Mouse (Mus musculus): ENCODE measurements around the gene Bax. TPM values are rescaled to one million over a fixed set of nuclear protein-coding genes. Genes with fewer than 3 reads are reported as not detected.

Gene Bax
- polyA plus RNA-seq, 1 experiment from 2014 or later, result 192 TPM

DNA sequence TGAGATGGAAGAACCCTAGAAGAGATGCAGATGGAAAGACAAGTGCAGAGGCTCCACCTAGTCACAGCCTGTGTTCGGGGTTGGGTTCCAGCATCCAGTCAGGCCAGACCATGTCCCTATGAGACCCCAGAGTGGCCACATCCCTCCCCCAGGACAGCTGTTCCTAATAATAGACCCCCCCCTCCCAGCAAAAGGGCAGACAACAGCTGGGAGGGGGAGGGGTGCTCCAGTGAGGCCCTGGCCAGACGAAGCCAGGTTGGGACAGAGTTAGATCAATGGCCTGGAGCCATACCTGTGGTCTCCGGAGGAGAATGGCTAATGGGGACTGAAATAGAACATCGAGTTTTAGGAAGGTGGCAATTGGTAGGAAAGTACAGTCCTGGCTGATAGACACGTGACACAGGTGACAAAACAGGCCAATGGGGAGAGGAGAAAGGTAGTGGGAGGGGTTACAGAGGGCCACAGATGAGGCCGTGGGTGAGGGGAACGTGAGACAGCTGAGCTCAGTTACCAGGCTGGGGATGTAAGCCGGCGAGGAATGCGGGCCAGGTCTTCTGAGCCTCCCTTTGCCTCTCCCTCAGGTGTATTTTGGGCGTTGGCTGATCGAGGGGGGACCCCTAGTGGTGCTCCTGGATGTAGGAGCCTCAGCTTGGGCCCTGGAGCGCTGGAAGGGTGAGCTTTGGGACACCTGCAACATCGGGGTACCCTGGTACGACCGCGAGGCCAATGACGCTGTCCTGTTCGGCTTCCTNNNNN, 29.0 kb downstream of the Bax start, which contains the start of gene Ruvbl2:
Gene Ruvbl2, minus strand, starts transcription at position 576 of the 756 bp plus-strand sequence.
- 15% methylated on average over 19 of the region's 19 CpGs for WGBS
- no peak within 1 kb of the TSS for H3K4me3 ChIP-seq (ENCODE audit: low read depth, low read length)
- DNase-seq (ENCODE audit: low spot score), result no peak

DNA sequence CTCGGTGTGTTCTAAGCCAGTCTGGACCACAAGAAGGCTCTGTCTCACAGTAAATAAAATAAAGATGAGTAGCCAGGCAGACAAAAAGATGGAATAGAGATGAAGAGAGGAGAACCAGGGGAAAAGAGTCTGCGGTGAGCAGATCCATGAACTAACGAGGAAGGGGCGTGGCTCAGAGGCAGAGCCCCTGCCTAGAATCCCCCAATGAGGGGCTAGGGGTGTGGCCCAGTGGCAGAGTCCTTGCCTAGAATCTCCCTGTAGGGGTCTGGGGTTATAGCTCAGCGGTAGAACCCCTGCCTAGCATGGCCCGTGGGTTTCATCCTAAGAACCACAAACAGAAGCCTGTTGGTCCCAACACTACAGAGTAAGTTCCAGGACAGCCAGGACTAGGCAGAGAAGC, 29.7 kb downstream of the Bax start:
- Histone ChIP-seq H3K4me3 (ENCODE audit: low read depth, low read length) (no peak overlapping the region), H3K27ac (ENCODE audit: low read depth, low read length) (no peak overlapping the region), H3K36me3 (ENCODE audit: control insufficient read depth, insufficient read depth, low read length) (no peaks in the 10 kb centered on the region), H3K27me3 (ENCODE audit: control insufficient read depth, insufficient read depth, low read length) (no peaks in the 10 kb centered on the region), H3K4me1 (replicated peaks; ENCODE audit: control insufficient read depth, insufficient read depth, low read length) (peaks cover 16% of the 10 kb centered on the region), H3K4me2 (ENCODE audit: low read depth, low read length, severe bottlenecking) (no peak overlapping the region), H3K9me3 (ENCODE audit: control insufficient read depth, low read length) (no peaks in the 10 kb centered on the region), H3K9ac (ENCODE audit: low read length) (no peak overlapping the region)
- DNase-seq (ENCODE audit: low spot score) (no peak), ATAC-seq (replicated peaks; ENCODE audit: low FRiP score) (no peak)
- 23% methylated on average over 6 of the region's 6 CpGs for WGBS

More for the DNA sequence above, 29.0 kb downstream of the Bax start, which contains the start of gene Ruvbl2:
- Histone ChIP-seq H3K9me3 (ENCODE audit: control insufficient read depth, low read length) (no peaks in the 10 kb centered on the region), H3K36me3 (ENCODE audit: control insufficient read depth, insufficient read depth, low read length) (no peaks in the 10 kb centered on the region), H3K27me3 (ENCODE audit: control insufficient read depth, insufficient read depth, low read length) (no peaks in the 10 kb centered on the region), H3K27ac (ENCODE audit: low read depth, low read length) (no peak within 1 kb of the TSS), H3K4me1 (replicated peaks; ENCODE audit: control insufficient read depth, insufficient read depth, low read length) (peaks cover 16% of the 10 kb centered on the region), H3K4me2 (ENCODE audit: low read depth, low read length, severe bottlenecking) (no peak within 1 kb of the TSS), H3K9ac (ENCODE audit: low read length) (no peak within 1 kb of the TSS)
- no peak for ATAC-seq (replicated peaks; ENCODE audit: low FRiP score)

DNA sequence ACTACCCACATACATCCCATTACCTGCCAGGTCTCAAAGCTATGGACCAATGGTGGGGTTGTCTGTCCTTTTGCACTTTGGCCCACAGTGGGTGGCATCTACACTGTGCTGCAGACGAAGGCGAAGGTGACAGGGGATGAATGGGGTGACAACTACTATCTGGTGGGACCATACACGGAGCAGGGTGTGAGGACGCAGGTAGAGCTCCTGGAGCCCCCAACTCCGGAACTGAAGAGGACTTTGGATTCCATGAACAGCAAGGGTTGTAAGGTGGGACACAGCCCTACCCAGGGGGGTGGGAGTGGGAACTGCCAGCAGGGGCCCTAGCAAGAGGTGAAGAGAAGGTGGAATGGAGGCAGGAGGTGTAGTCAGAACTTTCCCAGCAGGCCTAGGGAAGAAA, 30.3 kb downstream of the Bax start:
- H3K27me3 ChIP-seq (ENCODE audit: control insufficient read depth, insufficient read depth, low read length), result no peaks in the 10 kb centered on the region
- H3K4me1 ChIP-seq (replicated peaks; ENCODE audit: control insufficient read depth, insufficient read depth, low read length), result peaks cover 16% of the 10 kb centered on the region
- ATAC-seq (replicated peaks; ENCODE audit: low FRiP score) (no peak), DNase-seq (ENCODE audit: low spot score) (no peak)
- H3K36me3 ChIP-seq (ENCODE audit: control insufficient read depth, insufficient read depth, low read length), result no peaks in the 10 kb centered on the region
- no peaks in the 10 kb centered on the region for H3K9me3 ChIP-seq (ENCODE audit: control insufficient read depth, low read length)
- no peak overlapping the region for H3K9ac ChIP-seq (ENCODE audit: low read length)
- H3K4me2 ChIP-seq (ENCODE audit: low read depth, low read length, severe bottlenecking), result no peak overlapping the region
- no peak overlapping the region for H3K27ac ChIP-seq (ENCODE audit: low read depth, low read length)
- WGBS, result 89% methylated on average over 5 of the region's 5 CpGs
- H3K4me3 ChIP-seq (ENCODE audit: low read depth, low read length), result no peak overlapping the region

DNA sequence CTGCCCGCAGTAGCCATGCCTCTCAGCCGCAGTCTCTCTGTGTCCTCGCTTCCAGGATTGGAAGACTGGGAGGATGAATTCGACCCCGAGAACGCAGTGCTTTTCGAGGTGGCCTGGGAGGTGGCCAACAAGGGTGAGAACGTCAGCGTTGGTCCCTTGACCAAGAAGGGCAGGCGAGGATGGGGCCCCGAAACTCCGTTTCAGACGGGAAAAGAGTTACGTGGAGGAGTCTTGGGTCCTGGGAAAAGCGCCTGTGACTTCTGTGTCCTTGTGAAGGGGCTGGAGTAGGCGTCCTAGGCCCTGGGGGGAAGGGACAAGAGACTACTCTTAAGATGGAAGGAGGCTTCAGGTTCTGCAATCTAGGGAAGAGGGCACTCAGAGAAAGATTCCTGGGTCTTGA, 31.7 kb downstream of the Bax start:
- 2% methylated on average over 16 of the region's 16 CpGs for WGBS
- H3K27me3 ChIP-seq (ENCODE audit: control insufficient read depth, insufficient read depth, low read length), result no peaks in the 10 kb centered on the region
- H3K9me3 ChIP-seq (ENCODE audit: control insufficient read depth, low read length), result no peaks in the 10 kb centered on the region
- peaks cover 16% of the 10 kb centered on the region for H3K4me1 ChIP-seq (replicated peaks; ENCODE audit: control insufficient read depth, insufficient read depth, low read length)
- H3K36me3 ChIP-seq (ENCODE audit: control insufficient read depth, insufficient read depth, low read length), result no peaks in the 10 kb centered on the region; the same call in 1 of the 2 replicates
- peak overlapping the region; percentile 78 for H3K9ac ChIP-seq (ENCODE audit: low read length)
- H3K4me3 ChIP-seq (ENCODE audit: low read depth, low read length), result peak overlapping the region; percentile 89
- H3K4me2 ChIP-seq (ENCODE audit: low read depth, low read length, severe bottlenecking), result peak overlapping the region; percentile 69
- ATAC-seq (replicated peaks; ENCODE audit: low FRiP score) (no peak), DNase-seq (ENCODE audit: low spot score) (no peak)
- H3K27ac ChIP-seq (ENCODE audit: low read depth, low read length), result no peak overlapping the region

DNA sequence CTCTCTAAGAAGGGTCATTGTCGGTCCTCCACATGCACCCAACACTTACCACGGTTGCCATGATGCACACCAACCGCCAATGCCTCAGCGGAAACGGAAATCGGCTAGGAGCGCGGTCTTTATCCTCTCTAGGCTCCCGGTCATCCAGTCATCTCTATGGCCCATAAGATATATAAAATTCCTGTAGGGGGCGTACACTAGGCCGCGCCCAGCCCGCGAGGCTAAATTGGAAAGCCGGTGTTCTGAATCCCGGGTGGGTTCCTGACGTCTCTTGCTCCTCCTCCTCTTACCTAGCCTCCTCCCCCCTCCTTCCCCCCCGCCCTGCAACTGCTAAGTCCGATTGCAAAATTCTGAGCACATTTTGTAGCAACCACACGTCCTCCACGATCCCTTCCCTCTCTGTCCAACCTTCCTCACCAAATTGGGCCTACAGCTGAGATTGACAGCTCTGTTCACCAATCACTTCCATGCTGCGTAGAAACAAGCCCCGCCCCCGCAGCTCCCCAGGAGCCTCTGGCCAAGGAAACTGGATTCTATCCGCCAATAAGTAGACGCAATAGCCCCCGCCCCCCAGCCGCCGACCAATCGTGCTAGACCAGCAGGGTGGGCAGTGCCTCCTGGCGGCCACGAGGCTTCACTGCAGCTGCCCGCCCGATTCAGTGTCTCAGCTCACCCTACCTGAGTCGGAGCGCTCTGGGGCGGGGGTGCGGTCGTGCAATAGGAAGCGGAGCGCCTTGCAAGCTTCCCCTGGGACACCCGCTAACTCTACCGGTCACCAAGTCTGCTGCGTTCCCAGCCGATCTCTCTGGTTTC, 32.3 kb downstream of the Bax start, which contains the start of gene Gys1:
Gene Gys1, plus strand, starts transcription at position 642 of the 813 bp plus-strand sequence.
- Histone ChIP-seq H3K4me3 (ENCODE audit: low read depth, low read length) (peak within 1 kb of the TSS; percentile 89), H3K9ac (ENCODE audit: low read length) (peak within 1 kb of the TSS; percentile 86), H3K4me2 (ENCODE audit: low read depth, low read length, severe bottlenecking) (peak within 1 kb of the TSS; percentile 77), H3K4me1 (replicated peaks; ENCODE audit: control insufficient read depth, insufficient read depth, low read length) (peaks cover 16% of the 10 kb centered on the region), H3K27ac (ENCODE audit: low read depth, low read length) (peak within 1 kb of the TSS; percentile 85), H3K27me3 (ENCODE audit: control insufficient read depth, insufficient read depth, low read length) (no peaks in the 10 kb centered on the region), H3K36me3 (ENCODE audit: control insufficient read depth, insufficient read depth, low read length) (no peaks in the 10 kb centered on the region; the same call in 1 of the 2 replicates), H3K9me3 (ENCODE audit: control insufficient read depth, low read length) (no peaks in the 10 kb centered on the region)
- DNase-seq (ENCODE audit: low spot score), result peak; percentile 100
- WGBS, result under 1% methylated on average over 44 of the region's 45 CpGs
- ATAC-seq (replicated peaks; ENCODE audit: low FRiP score), result peak; percentile 97

DNA sequence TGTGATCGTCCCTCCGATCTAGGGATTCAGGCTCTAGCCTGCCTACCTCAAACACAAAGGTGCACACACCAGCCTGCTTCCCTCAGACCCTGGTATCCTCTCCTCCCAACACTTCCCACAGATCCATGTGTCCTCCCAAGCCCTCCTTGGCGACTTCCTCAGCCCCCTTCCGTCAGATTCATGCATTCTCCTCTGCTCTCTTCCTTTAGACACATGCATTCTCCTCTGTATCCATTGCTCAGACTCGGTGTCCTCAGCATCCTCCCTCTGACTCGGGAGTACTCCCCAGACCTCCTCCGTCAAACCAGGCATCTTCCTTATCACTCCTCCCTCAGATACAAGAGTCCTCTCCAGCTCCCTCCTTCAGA, 32.9 kb downstream of the Bax start:
- H3K4me1 ChIP-seq (replicated peaks; ENCODE audit: control insufficient read depth, insufficient read depth, low read length), result peaks cover 16% of the 10 kb centered on the region
- H3K9ac ChIP-seq (ENCODE audit: low read length), result peak overlapping the region; percentile 86
- DNase-seq (ENCODE audit: low spot score) (no peak), ATAC-seq (replicated peaks; ENCODE audit: low FRiP score) (no peak)
- no peaks in the 10 kb centered on the region for H3K27me3 ChIP-seq (ENCODE audit: control insufficient read depth, insufficient read depth, low read length)
- 0% methylated on average over 7 of the region's 7 CpGs for WGBS
- H3K4me3 ChIP-seq (ENCODE audit: low read depth, low read length), result peak overlapping the region; percentile 89
- H3K27ac ChIP-seq (ENCODE audit: low read depth, low read length), result peak overlapping the region; percentile 85; the same call in 1 of the 2 replicates
- peaks cover 1% of the 10 kb centered on the region; the same call in 1 of the 2 replicates for H3K36me3 ChIP-seq (ENCODE audit: control insufficient read depth, insufficient read depth, low read length)
- H3K9me3 ChIP-seq (ENCODE audit: control insufficient read depth, low read length), result no peaks in the 10 kb centered on the region
- H3K4me2 ChIP-seq (ENCODE audit: low read depth, low read length, severe bottlenecking), result peak overlapping the region; percentile 77

DNA sequence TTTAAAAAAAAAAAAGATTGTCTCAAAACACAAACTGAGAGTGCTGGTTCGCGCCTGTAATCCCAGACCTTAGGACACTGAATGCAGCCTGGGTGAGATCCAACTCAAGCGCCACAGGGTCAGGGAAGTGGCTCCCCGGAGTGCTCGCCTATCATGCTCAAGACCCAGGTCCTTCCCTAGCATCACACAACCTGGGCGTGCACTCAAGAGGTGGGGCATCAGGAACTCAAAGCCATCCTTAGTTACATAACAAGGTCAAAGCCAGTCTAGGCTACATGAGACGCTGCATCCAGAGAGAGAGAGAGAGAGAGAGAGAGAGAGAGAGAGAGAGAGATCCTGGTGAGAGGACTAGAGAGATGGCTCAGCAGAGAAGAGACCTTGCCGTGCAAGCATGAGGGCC, 40.1 kb downstream of the Bax start:
- no peak for DNase-seq (ENCODE audit: low spot score)
- H3K4me1 ChIP-seq (replicated peaks; ENCODE audit: control insufficient read depth, insufficient read depth, low read length), result no peaks in the 10 kb centered on the region
- WGBS, result 93% methylated on average over 8 of the region's 8 CpGs
- no peak overlapping the region for H3K4me2 ChIP-seq (ENCODE audit: low read depth, low read length, severe bottlenecking)
- H3K36me3 ChIP-seq (ENCODE audit: control insufficient read depth, insufficient read depth, low read length), result peaks cover 32% of the 10 kb centered on the region; the same call in 1 of the 2 replicates
- H3K9ac ChIP-seq (ENCODE audit: low read length), result no peak overlapping the region
- no peak overlapping the region for H3K4me3 ChIP-seq (ENCODE audit: low read depth, low read length)
- H3K9me3 ChIP-seq (ENCODE audit: control insufficient read depth, low read length), result no peaks in the 10 kb centered on the region
- H3K27me3 ChIP-seq (ENCODE audit: control insufficient read depth, insufficient read depth, low read length), result no peaks in the 10 kb centered on the region
- H3K27ac ChIP-seq (ENCODE audit: low read depth, low read length), result no peak overlapping the region
- no peak for ATAC-seq (replicated peaks; ENCODE audit: low FRiP score)

DNA sequence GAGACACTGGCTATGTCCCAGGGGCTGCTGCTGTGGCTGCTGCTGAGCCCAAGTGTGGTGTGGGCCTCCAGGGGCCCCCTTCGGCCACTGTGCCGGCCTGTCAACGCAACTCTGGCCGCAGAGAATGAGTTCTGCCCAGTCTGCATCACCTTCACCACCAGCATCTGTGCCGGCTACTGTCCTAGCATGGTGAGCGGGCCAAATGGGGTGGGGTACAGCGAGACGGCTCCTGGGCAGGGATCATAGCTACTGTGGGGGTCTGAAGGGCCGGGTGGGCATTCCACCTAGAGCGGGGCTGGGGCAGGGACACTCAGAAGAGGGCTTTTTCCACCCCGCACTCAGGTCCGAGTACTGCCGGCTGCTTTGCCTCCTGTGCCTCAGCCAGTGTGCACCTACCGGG, 45.5 kb downstream of the Bax start:
- H3K36me3 ChIP-seq (ENCODE audit: control insufficient read depth, insufficient read depth, low read length), result peaks cover 30% of the 10 kb centered on the region; the same call in 1 of the 2 replicates
- H3K27me3 ChIP-seq (ENCODE audit: control insufficient read depth, insufficient read depth, low read length), result peaks cover 34% of the 10 kb centered on the region
- H3K4me2 ChIP-seq (ENCODE audit: low read depth, low read length, severe bottlenecking), result no peak overlapping the region
- WGBS, result 85% methylated on average over 14 of the region's 14 CpGs
- no peaks in the 10 kb centered on the region for H3K9me3 ChIP-seq (ENCODE audit: control insufficient read depth, low read length)
- ATAC-seq (replicated peaks; ENCODE audit: low FRiP score) (no peak), DNase-seq (ENCODE audit: low spot score) (no peak)
- H3K9ac ChIP-seq (ENCODE audit: low read length), result no peak overlapping the region
- no peak overlapping the region for H3K4me3 ChIP-seq (ENCODE audit: low read depth, low read length)
- no peaks in the 10 kb centered on the region for H3K4me1 ChIP-seq (replicated peaks; ENCODE audit: control insufficient read depth, insufficient read depth, low read length)
- no peak overlapping the region for H3K27ac ChIP-seq (ENCODE audit: low read depth, low read length)

Data from forebrain, embryonic 11.5 days (tissue).